Mouse (Mus musculus) lung, postnatal 25 days (tissue): ENCODE results near the gene Wasf2.
A peak's percentile ranks its signal among the peaks of the same experiment; 100 is the strongest.

Experiments used
- DNase-seq: peaks from one replicate; pipeline ENCODE4 v3.0.0; 2022; ENCODE audit warnings: low spot score

Gene Wasf2

DNA sequence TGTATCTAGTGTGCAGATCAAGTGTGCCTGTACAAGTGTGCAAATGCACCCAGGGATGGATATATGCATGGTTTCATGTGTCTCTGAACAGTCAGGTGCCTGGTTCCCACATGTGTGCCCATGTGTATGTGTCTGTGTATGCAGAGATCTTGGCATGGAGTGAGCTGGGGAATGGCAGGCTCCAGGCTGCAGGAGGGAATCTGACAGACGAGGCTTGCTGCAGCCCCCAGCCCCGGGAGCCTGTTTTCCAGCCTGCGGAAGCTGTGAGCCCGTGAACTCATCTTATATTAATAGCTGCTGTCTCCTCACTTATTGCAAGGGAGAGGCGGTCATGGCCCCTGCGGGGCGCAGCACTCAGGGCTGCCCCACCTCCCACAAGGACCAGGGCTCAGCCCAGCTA is 74.1 kb downstream of the Wasf2 start:
- no peak for DNase-seq

DNA sequence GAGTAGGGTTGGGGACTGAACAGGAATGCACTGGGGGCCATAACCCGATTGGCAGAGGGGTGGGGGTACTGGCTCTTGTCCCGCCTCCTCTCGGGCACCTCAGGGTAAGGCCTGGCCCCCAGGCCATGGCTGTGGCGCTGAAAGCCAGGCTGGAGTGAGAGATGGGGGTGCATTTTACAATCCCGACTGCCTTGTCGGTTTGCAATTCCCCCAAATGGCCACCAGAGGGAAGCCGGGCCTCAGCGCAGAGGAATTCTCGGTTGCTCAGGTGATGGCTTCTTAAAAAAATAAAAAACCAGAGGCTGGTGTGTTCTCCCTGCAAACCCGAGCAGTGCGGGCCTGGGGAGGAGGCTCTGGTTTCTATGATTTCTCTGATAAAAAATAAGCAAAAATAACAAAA is 79.1 kb downstream of the Wasf2 start:
- DNase-seq, result peak; percentile 53

DNA sequence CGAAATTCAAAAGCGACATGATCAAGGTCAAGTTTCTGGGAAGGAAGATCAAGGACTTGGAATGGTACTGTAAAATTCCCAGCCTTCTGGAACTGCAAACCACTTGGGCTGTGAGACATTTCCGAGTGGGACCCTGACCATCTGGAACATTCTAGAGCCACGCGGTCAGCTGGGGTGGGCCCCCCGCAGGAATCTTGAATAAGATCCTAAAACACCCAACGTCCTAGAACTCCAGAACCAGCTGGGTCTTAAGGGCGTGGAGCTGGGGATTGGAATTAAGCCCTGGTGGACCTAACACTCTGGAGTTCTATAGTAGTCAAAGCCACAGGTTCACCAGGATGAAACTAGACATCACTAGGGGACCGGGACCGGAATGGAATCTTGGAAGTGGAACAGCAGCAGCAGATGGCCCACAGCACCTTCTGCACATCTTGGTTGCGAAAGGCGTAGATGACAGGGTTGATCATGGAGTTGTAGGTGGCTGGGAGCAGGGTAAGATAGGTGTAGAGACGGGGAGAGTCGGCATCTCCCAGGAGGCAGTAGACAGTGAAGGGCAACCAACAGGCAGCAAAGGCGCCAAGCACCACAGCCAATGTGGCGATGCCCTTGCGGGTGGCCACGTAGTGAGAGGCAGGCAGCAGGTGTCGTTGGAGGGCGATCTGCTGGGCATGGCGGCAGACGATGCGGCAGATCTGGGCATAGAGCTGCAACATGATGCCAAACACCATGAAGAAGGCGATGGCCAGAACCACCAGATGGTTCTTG is 79.9 kb downstream of the Wasf2 start:
- DNase-seq, result no peak

DNA sequence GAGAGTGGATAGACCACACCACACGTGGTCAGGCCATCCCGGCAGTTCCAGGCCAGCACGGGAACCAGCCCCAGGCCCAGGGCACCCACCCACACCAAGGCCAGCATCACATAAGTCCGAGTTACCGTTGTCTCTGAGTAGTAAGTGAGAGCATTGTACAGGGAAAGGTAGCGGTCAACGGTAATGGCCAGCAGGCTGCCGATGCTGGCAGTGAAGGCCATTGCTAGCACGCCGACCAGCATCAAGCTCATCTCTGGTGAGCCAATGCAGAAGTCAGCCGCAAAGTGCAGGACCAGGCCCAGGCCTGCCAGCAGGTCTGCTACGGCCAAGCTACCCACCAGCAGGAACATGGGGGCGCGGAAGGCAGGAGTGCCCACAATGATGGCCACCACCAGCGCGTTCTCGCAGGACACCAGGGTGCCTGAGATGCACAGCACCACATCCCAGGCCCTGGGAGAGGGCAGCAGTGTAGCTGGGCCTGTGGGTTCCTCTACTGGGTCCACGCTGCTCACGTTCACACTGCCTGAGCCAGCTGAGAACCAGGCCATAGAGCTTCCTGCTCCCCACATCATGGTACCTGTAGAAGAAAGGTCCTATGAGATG is 80.6 kb downstream of the Wasf2 start:
- DNase-seq, result no peak

DNA sequence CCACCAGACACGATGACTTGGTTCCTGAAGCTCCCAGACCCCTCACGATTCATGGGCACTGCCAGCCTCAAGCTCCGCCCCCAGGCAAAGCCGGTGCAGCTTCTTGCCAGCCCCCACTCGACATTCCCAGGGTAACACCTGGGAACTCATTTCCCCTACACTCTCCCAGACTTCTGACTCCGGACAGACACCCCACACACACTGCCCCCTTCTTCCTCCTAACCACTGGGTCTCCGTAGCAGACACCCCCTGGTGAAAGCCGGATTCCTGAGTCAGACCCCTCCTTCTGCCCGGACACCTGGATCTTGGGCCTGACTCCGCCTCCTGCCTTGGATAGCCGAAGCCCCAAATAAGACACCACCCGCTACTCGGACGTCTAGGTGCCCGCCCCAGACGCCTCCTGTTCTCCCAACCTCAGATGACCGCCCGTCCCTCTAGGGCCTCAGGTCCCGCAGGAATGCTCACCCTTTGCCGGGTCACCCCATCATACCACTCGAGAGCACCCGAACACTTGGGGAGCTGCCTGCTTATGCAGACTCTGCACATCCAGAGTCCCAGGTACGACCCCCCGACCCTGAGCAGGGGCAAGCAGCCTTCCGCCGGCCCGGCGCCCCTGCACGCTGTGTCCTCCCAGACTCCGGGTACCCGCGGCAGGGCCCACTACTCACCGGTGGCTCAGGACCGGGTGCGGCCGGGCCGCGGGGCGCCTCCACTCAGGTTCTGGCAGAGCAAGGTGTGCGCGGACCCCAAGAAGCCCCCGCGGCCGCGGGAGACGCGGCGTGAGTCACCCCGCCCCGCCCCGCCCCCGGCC is 81.7 kb downstream of the Wasf2 start, which contains the start of the genes Cd164l2 and Gpr3:
TSS of gene Cd164l2 (plus strand) at position 381 of the 811 bp plus-strand sequence.
TSS of gene Gpr3 (minus strand) at position 786 of the 811 bp plus-strand sequence.
- DNase-seq, result no peak

DNA sequence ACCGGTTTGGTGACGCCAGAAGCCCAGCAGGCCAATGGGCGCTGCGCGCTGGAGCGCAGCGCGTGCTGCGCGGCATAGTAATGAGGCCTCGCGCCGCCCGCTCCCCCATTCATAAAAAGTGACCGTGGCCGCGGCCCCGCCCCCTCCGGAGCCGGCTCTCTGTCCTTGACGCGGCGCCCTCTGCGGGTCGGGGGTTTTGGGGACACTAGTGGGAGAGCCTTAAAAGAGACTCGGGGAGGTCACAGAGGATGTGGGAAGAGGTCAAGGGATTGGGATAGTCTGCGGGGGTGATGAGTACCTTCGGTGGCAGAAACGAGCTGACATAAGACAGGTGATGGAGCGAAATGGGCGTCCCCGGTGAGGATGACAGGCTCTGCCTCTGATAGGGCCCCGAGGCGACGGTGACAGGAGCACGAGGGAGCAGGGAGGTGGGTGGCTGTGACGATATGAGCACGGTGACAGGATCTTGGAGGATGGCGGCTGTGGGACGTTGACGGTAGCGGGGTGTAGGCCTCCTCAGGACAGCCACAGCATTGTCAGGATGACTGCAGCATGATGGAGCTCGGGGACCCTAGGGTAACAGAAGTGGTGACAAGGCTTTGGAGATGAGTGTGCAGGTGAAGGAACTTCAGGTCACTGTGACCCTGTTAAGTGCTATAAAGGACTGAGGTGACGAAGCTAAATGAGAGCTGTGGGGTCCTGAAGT is 82.4 kb downstream of the Wasf2 start:
- peak; percentile 81 for DNase-seq

DNA sequence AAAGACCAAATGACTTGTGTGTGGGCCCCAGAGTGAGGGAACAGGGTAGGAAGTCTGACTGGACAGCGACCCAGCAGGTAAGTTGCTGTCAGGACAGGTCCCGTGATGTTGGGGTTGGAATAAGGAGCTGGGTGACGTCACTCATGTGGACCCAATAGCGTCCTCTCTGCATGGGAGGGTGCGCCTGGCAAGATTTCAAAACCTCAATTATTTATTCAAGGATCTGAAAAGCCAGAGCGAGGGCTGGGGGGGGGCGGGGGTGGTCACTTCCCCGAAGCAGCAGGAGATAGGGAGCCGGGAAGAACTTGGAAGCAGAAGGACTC is 82.9 kb downstream of the Wasf2 start:
- DNase-seq, result peak; percentile 53

DNA sequence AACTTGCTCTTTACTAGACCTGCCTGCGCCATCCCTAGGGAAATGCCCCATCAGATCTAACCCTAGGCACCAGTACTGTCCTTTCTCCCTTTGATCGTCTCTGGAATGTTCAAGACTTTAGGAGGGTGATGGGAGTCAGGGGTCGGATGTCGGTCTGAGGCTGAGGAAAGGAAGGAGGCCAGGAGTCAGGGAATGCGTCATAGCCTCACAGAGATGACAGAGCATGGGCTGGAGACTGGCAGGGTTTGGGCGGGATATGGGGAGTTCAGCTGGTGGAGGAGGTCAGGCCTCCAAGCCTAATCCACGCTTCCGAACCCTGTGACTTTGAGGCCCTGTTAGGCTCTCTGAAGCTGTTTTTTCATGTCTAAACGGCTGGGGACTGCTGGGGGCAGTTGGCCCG is 83.4 kb downstream of the Wasf2 start:
- DNase-seq, result no peak

DNA sequence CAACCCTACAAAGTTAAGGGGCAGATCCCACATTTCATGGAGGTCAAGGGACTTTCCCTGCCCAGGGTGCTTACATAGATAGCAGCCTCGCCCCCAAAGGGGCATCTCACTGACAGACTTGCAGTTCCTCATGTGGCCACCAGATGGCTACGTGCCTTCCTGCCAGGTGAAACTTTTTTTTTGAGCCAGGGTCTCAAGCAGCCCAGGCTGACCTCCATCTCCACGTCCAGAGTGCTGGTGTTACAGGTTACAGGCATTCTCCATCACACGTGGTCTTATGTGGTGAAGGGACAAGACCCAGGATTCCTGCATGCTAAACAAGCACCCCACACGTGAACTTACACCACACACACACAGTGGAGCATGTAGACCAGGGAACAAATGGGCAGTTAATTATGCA is 87.3 kb downstream of the Wasf2 start:
- peak; percentile 43 for DNase-seq

DNA sequence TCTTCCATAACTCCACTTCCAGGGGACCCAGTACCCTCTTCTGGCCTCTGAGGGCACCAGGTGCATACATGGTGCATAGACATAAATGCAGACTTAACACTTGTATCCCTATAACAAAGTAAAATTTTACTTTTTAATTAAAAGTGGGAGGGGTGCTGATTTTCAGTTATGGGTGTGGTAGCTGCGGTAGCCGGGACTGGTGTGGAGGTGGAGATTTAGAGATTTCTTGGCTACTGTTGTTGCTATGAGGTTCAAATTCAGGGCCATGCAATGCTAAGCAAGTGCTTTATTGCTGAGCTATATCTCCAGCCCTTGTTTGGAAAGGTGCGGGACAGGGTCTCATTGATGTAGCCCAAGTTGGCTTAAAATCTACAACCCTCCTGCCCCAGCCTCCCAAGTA is 88.4 kb downstream of the Wasf2 start:
- DNase-seq, result no peak

DNA sequence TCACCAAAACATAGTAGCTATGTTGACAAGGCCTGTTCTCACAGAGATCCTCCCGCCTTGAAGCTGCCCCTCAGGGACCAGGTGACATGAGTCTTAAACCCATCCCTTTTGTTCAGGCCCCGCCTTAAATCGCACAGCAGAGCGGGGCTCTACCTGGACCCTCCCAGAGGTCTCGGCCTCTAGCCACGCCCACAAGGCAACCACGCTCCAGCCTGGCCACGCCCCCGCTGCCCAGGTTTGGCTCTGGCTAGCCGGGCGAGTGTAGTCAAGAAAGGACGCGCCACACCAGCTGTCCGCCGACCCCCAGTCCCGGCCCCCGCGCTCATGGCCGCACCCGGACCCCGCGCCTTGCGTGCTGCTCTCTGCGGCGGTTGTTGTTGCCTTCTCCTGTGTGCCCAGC is 90.4 kb downstream of the Wasf2 start:
- no peak for DNase-seq

DNA sequence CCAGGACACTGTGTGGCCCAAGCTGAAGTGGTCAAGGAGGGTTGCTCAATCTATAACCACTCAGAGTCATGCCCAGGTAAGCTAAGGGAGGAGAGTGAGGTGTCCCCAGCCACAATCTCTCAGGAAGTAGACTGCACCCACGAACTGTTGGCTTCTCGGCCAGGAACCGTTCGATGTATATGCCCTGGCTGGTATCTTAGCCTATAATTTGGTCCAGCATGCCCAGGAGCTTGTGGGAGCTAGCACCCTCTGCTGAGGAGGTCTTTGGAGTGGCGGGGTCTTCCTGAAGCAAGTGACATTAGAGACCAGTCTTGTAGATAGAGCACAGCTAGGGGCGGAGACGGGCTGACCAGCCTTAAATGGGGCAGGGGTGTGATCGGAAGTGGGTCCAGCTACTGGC is 91.4 kb downstream of the Wasf2 start:
- DNase-seq, result no peak

DNA sequence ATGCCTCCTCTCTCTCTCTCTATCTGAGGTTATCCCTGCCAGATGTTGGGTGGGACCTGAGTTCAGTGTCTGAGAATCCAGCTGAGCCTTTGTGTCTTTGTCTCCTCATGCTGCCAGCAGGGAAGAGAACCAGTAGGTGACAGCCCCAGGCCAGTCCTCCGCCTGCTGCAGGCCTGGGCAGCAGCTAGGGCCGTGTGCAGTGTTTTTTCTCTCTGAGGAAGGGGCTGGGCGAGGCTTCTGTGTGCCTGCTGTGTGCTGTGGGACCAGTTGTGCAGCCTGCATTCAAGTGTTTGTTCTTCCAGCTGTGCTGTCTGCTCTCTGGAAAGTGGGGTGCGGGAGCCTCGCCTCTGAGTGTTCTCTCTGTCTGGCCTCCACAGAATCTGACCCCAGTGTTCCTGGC is 93.6 kb downstream of the Wasf2 start:
- DNase-seq, result no peak

DNA sequence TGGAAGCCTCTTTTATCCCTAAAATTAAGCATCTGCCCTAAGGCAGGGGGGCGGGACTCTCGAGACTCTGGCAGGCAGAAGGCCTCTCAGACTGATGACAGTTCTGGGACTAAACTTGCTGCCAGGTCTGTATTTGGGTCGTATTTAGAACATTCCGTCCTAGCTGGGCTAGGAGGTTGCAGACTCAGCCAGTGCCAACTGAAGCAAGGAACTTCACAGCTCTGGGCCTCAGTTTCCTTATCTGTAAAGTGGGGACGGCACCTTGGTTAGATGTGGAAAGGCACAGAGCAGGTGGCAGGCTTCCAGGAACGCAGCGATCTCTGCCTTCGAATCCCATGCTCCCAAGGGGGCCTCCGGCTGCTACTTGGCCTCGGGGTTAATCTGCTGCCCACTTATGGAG is 95.8 kb downstream of the Wasf2 start:
- peak; percentile 58 for DNase-seq

DNA sequence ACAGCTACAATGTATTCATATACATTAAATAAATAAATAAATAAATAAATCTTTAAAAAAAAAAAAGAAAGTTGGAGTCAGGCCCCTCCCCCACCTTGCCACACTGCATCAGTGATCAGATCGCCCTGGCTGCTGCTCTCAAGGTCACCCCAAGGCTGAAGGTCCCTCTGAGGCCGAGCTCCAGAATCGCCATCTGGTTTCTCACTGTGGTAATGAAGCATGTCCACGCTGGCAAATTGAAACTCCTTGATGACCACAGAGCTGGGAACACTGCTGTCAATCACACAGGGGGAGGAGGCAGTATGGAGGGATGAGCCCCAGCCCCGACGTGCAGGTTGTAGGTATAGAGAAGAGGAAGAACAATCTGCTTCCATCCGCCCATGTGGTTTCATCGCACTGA is 97.3 kb downstream of the Wasf2 start:
- no peak for DNase-seq

DNA sequence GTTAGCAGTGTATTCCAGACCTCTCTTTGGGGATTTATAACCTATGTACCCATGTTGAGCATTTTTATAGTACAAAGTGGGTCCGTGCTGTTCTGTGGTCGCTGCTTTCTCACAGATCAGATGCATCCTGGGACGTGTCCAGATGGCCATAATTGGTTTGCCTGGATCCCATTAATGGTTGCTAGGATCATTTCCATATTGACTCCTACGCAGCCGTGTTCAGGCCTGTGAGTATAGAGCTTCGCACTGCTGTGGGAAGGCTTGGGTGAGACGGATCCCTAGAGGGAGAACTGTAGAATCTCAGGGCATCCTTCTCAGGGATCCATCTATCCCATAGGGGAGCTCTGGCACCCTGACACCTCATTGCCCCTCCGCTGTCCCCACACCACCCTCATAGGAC is 99.3 kb downstream of the Wasf2 start:
- no peak for DNase-seq

DNA sequence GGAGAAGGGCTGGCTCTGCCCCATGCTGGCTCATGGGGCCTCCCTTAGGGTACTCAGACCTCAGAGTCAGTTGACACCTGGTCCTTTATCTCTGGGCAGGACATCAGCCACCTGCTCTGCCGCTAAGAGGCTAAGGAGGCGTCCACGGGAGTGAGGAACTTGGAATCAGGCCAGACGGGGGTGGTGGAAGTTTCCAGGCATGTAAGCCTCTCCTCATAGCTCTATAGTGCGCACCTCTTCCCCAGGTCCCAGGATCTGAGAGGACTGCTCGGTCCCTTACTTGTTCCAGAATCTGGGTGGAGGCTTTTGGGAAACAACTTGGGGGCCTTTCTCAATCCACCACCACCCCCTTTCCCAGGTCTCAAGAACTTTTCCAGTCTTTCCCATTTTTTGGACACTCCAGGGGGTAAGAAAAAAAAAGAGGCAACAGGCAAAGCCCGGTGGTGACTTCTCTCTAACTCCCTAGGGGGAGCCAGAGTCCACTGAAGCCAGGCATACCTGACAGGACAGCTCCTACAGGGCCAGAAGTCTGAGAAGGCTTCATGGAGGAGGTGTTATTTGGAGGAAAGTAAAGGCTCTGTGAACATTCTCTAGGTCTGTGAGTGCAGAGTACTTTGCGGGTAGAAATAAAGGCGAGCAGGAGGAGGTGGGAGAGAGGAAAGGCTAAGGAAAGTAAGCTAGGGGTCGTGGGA is 103.1 kb downstream of the Wasf2 start:
- peak; percentile 76 for DNase-seq

DNA sequence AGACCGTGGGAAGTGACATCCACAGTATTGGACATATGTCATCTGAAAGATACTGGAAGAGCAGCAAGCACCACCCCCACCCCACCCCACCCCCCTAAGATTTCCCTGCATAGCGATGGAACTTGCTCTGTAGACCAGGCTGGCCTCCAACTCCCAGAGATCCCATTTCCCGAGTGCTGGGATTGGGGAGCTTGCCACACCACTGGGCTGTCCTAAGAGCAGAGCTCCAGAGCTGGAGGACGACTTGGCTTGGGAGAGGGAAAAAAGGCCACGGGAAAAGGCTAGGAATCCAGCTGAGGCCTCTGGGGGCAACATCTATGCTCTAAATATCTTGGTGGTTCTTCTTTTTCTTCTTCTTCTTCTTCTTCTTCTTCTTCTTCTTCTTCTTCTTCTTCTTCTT is 104.5 kb downstream of the Wasf2 start:
- no peak for DNase-seq

DNA sequence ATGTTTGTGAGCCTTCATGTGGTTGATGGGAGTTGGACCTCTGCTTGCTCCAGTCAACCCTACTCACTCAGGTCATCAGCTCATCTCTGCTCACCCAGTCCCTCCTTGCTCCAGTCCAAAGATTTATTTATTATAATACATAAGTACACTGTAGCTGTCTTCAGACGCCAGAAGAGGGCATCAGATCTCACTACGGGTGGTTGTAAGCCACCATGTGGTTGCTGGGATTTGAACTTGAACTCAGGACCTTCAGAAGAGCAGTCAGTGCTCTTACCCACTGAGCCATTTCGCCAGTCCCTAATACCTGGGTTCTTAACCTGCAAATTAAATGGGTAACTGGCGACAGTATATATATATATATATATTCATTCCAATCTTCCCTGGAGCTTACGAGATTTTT is 105.1 kb downstream of the Wasf2 start:
- DNase-seq, result no peak

DNA sequence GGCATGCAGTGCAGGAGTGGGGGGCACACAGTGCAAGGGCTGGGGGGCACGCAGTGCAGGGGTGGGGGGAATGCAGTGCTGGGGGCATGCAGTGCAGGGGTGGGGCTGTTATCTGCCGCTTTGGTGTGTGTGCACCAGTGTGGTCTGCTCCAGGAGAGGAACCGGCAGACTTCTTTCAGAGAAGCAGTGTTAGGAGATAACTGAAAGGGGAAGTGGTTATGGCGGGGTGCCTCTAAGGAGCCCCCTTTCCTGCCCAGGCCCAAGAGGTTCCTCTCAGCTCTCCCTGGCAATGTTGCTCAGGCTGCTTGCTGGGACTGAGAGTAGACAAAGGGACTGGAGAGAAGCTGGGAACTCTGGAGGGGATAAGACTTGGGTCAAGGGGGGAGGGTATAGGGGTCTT is 107.6 kb downstream of the Wasf2 start:
- DNase-seq, result no peak

DNA sequence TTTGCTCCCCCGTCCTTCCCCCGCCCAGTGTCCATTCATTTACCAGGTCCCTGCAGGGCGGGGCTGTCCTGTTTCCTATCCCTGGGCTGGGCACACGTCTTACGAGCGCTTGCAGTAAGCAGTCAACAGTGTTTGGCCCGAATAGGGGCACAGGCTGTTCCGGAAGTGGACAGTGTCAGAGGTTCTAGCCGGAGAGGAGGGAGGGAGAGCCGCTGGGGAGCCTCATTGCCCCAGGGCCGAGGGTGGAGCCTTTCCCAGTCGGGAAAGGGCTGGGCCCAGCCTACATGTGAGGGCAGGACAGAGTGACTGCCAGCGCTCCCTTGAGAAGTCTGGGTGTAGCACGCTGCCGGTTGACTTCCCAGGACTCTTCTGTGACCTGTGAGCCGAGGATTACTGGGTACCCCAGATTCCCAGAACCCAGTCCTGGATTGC is 110.2 kb downstream of the Wasf2 start, which contains the start of gene Map3k6:
TSS of gene Map3k6 (plus strand) at position 329 of the 432 bp plus-strand sequence.
- DNase-seq, result peak; percentile 96
